Mouse (Mus musculus): ENCODE results near the gene Rdh19. TPM values are rescaled to one million over a fixed set of nuclear protein-coding genes. Genes with fewer than 3 reads are reported as not detected.
"Not testable (repeated sequence)": the region's sequence is repeated elsewhere in the genome, so short reads cannot be mapped to it uniquely, and the experiment has no call there.

Rdh19 gene
- polyA plus RNA-seq, 1 experiment from 2014 or later, result not detected

GRCm38 (mm10) chr10:127886971-127887370 lies 37.2 kb downstream of the Rdh19 start:
- no peak for ATAC-seq (ENCODE audit: insufficient number of reproducible peaks, insufficient read depth, low FRiP score, low read depth)
- 83% methylated on average over 4 of the region's 4 CpGs for WGBS
- Histone ChIP-seq H3K4me1 (ENCODE audit: control insufficient read depth, insufficient read depth, low read length) (no peaks in the 10 kb centered on the region), H3K9ac (replicated peaks; ENCODE audit: low read depth, low read length) (no peak overlapping the region), H3K36me3 (ENCODE audit: control insufficient read depth, insufficient read depth, low read length) (no peaks in the 10 kb centered on the region), H3K27me3 (ENCODE audit: control insufficient read depth, insufficient read depth, low read length) (no peaks in the 10 kb centered on the region), H3K4me2 (replicated peaks; ENCODE audit: low read depth, low read length) (no peak overlapping the region), H3K27ac (ENCODE audit: low read length) (no peak overlapping the region), H3K4me3 (ENCODE audit: low read depth, low read length) (no peak overlapping the region), H3K9me3 (ENCODE audit: control insufficient read depth, low read depth, low read length) (no peaks in the 10 kb centered on the region)

GRCm38 (mm10) chr10:127888605-127889004 lies 38.9 kb downstream of the Rdh19 start, which contains the start of gene Rdh7:
Gene Rdh7, minus strand, starts transcription at chr10:127888817.
- H3K27me3 ChIP-seq (ENCODE audit: control insufficient read depth, insufficient read depth, low read length), result no peaks in the 10 kb centered on the region
- H3K9me3 ChIP-seq (ENCODE audit: control insufficient read depth, low read depth, low read length), result no peaks in the 10 kb centered on the region
- no peak within 1 kb of the TSS for H3K27ac ChIP-seq (ENCODE audit: low read length)
- no peak within 1 kb of the TSS for H3K9ac ChIP-seq (replicated peaks; ENCODE audit: low read depth, low read length)
- H3K36me3 ChIP-seq (ENCODE audit: control insufficient read depth, insufficient read depth, low read length), result no peaks in the 10 kb centered on the region
- H3K4me3 ChIP-seq (ENCODE audit: low read depth, low read length), result no peak within 1 kb of the TSS
- ATAC-seq (ENCODE audit: insufficient number of reproducible peaks, insufficient read depth, low FRiP score, low read depth), result no peak
- H3K4me2 ChIP-seq (replicated peaks; ENCODE audit: low read depth, low read length), result no peak within 1 kb of the TSS
- H3K4me1 ChIP-seq (ENCODE audit: control insufficient read depth, insufficient read depth, low read length), result no peaks in the 10 kb centered on the region

- Histone ChIP-seq H3K9me3 (ENCODE audit: control insufficient read depth, low read depth, low read length) (no peaks in the 10 kb centered on the region), H3K4me3 (ENCODE audit: low read depth, low read length) (no peak overlapping the region), H3K36me3 (ENCODE audit: control insufficient read depth, insufficient read depth, low read length) (no peaks in the 10 kb centered on the region), H3K27me3 (ENCODE audit: control insufficient read depth, insufficient read depth, low read length) (no peaks in the 10 kb centered on the region), H3K27ac (ENCODE audit: low read length) (no peak overlapping the region), H3K4me2 (replicated peaks; ENCODE audit: low read depth, low read length) (no peak overlapping the region), H3K9ac (replicated peaks; ENCODE audit: low read depth, low read length) (no peak overlapping the region), H3K4me1 (ENCODE audit: control insufficient read depth, insufficient read depth, low read length) (peaks cover 4% of the 10 kb centered on the region; the same call in 1 of the 2 replicates)
- no peak for ATAC-seq (ENCODE audit: insufficient number of reproducible peaks, insufficient read depth, low FRiP score, low read depth)
- WGBS, result 68% methylated on average over 1 of the region's 1 CpGs
Observed at GRCm38 (mm10) chr10:127891481-127891880, 41.8 kb downstream of the Rdh19 start.

GRCm38 (mm10) chr10:127893163-127894022 lies 43.7 kb downstream of the Rdh19 start:
- H3K27ac ChIP-seq (ENCODE audit: low read length), result not testable (repeated sequence)

GRCm38 (mm10) chr10:127896705-127897104 lies 47.0 kb downstream of the Rdh19 start:
- Histone ChIP-seq H3K36me3 (ENCODE audit: control insufficient read depth, insufficient read depth, low read length) (no peaks in the 10 kb centered on the region), H3K27me3 (ENCODE audit: control insufficient read depth, insufficient read depth, low read length) (no peaks in the 10 kb centered on the region), H3K9ac (replicated peaks; ENCODE audit: low read depth, low read length) (no peak overlapping the region), H3K9me3 (ENCODE audit: control insufficient read depth, low read depth, low read length) (no peaks in the 10 kb centered on the region), H3K4me1 (ENCODE audit: control insufficient read depth, insufficient read depth, low read length) (peaks cover 4% of the 10 kb centered on the region; the same call in 1 of the 2 replicates), H3K4me2 (replicated peaks; ENCODE audit: low read depth, low read length) (no peak overlapping the region), H3K27ac (ENCODE audit: low read length) (no peak overlapping the region), H3K4me3 (ENCODE audit: low read depth, low read length) (no peak overlapping the region)
- 50% methylated on average over 5 of the region's 5 CpGs for WGBS
- ATAC-seq (ENCODE audit: insufficient number of reproducible peaks, insufficient read depth, low FRiP score, low read depth), result no peak

More at GRCm38 (mm10) chr10:127893163-127894022, 43.7 kb downstream of the Rdh19 start:
- not testable (repeated sequence) for H3K9me3 ChIP-seq (ENCODE audit: control insufficient read depth, low read depth, low read length); H3K4me2 ChIP-seq (replicated peaks; ENCODE audit: low read depth, low read length); H3K36me3 ChIP-seq (ENCODE audit: control insufficient read depth, insufficient read depth, low read length); H3K27me3 ChIP-seq (ENCODE audit: control insufficient read depth, insufficient read depth, low read length); H3K9ac ChIP-seq (replicated peaks; ENCODE audit: low read depth, low read length); H3K4me1 ChIP-seq (ENCODE audit: control insufficient read depth, insufficient read depth, low read length); H3K4me3 ChIP-seq (ENCODE audit: low read depth, low read length)
- ATAC-seq (ENCODE audit: insufficient number of reproducible peaks, insufficient read depth, low FRiP score, low read depth), result peak; percentile 92
- 49% methylated on average over 5 of the region's 5 CpGs for whole genome bisulfite sequencing

GRCm38 (mm10) chr10:127897506-127897905 lies 47.8 kb downstream of the Rdh19 start:
- H3K27ac ChIP-seq (ENCODE audit: low read length), result no peak overlapping the region
- no peaks in the 10 kb centered on the region for H3K27me3 ChIP-seq (ENCODE audit: control insufficient read depth, insufficient read depth, low read length)
- H3K36me3 ChIP-seq (ENCODE audit: control insufficient read depth, insufficient read depth, low read length), result no peaks in the 10 kb centered on the region
- no peak overlapping the region for H3K9ac ChIP-seq (replicated peaks; ENCODE audit: low read depth, low read length)
- H3K4me2 ChIP-seq (replicated peaks; ENCODE audit: low read depth, low read length), result no peak overlapping the region
- no peaks in the 10 kb centered on the region for H3K9me3 ChIP-seq (ENCODE audit: control insufficient read depth, low read depth, low read length)
- ATAC-seq (ENCODE audit: insufficient number of reproducible peaks, insufficient read depth, low FRiP score, low read depth), result no peak
- 75% methylated on average over 3 of the region's 3 CpGs for WGBS
- no peak overlapping the region for H3K4me3 ChIP-seq (ENCODE audit: low read depth, low read length)
- H3K4me1 ChIP-seq (ENCODE audit: control insufficient read depth, insufficient read depth, low read length), result peaks cover 4% of the 10 kb centered on the region; the same call in 1 of the 2 replicates

GRCm38 (mm10) chr10:127898218-127898617 lies 48.5 kb downstream of the Rdh19 start, which contains the start of gene Sdr9c7:
Gene Sdr9c7, plus strand, starts transcription at chr10:127898518.
- no peak for ATAC-seq (ENCODE audit: insufficient number of reproducible peaks, insufficient read depth, low FRiP score, low read depth)
- WGBS, result 71% methylated on average over 2 of the region's 2 CpGs
- Histone ChIP-seq H3K36me3 (ENCODE audit: control insufficient read depth, insufficient read depth, low read length) (no peaks in the 10 kb centered on the region), H3K4me3 (ENCODE audit: low read depth, low read length) (no peak within 1 kb of the TSS), H3K27ac (ENCODE audit: low read length) (no peak within 1 kb of the TSS), H3K27me3 (ENCODE audit: control insufficient read depth, insufficient read depth, low read length) (no peaks in the 10 kb centered on the region), H3K9ac (replicated peaks; ENCODE audit: low read depth, low read length) (no peak within 1 kb of the TSS), H3K9me3 (ENCODE audit: control insufficient read depth, low read depth, low read length) (no peaks in the 10 kb centered on the region), H3K4me2 (replicated peaks; ENCODE audit: low read depth, low read length) (no peak within 1 kb of the TSS), H3K4me1 (ENCODE audit: control insufficient read depth, insufficient read depth, low read length) (peaks cover 4% of the 10 kb centered on the region; the same call in 1 of the 2 replicates)

GRCm38 (mm10) chr10:127899783-127900182 lies 50.1 kb downstream of the Rdh19 start:
- no peak overlapping the region for H3K9ac ChIP-seq (replicated peaks; ENCODE audit: low read depth, low read length)
- no peaks in the 10 kb centered on the region for H3K36me3 ChIP-seq (ENCODE audit: control insufficient read depth, insufficient read depth, low read length)
- no peak overlapping the region for H3K4me3 ChIP-seq (ENCODE audit: low read depth, low read length)
- H3K4me1 ChIP-seq (ENCODE audit: control insufficient read depth, insufficient read depth, low read length), result peaks cover under 1% of the 10 kb centered on the region; the same call in 1 of the 2 replicates
- H3K9me3 ChIP-seq (ENCODE audit: control insufficient read depth, low read depth, low read length), result no peaks in the 10 kb centered on the region
- WGBS, result 61% methylated on average over 5 of the region's 5 CpGs
- H3K4me2 ChIP-seq (replicated peaks; ENCODE audit: low read depth, low read length), result no peak overlapping the region
- H3K27ac ChIP-seq (ENCODE audit: low read length), result no peak overlapping the region
- no peak for ATAC-seq (ENCODE audit: insufficient number of reproducible peaks, insufficient read depth, low FRiP score, low read depth)
- no peaks in the 10 kb centered on the region for H3K27me3 ChIP-seq (ENCODE audit: control insufficient read depth, insufficient read depth, low read length)

Measured in stomach, embryonic 14.5 days (tissue).